Comparison of ENCODE assay signal across 23 mouse cellular contexts in the genomic region with DNA sequence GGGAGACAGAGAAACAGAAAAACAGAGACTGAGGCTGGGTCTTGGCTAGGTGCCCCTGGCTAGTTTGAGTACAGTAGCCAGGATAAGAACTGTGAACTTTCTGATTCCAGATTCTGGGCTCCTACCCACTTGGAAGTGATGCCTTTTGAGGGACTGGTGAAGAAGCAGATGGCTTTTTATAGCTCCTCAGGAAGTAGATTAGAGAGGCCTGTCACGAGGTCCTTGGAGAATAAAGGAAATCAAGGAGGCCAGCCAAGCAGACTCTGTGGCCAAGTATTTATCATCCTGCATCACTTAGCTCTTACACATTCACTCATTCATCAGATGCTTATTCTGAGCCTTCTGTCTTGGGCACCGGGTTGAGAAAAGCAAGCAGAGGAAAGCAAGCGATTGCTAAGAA. TPM values are rescaled to one million over a fixed set of nuclear protein-coding genes. Genes with fewer than 3 reads are reported as not detected.
DNase-seq lines count a peak whose midpoint lies in the region; ATAC-seq and TF ChIP-seq lines count a peak whose summit lies in the region.
"Had no signal": no experiment of that assay in that cellular context is flagged by ENCODE, and none has a peak within 500 bp of the region (broad histone marks: within the 10 kb centered on the region; RNA-seq: fewer than 3 reads in every experiment).

No protein-coding gene starts in this region.

- 0 out of 2 replicates have a peak, but pooled peaks have one; percentile 24 for ATAC-seq in forebrain, embryonic 15.5 days (replicated peaks)
- ATAC-seq in forebrain, embryonic 12.5 days (ENCODE audit: low FRiP score), result no peak
- peak; percentile 28; the same call in 1 of the 2 replicates for ATAC-seq in hindbrain, embryonic 16.5 days
- no peak for ATAC-seq in hindbrain, embryonic 12.5 days (ENCODE audit: low FRiP score)
- no peak for ATAC-seq in liver, postnatal 0 days

- no peak overlapping the region for H3K9ac ChIP-seq in forebrain, embryonic 15.5 days (replicated peaks)
- no peak overlapping the region for H3K9ac ChIP-seq in forebrain, embryonic 12.5 days
- no peak overlapping the region for H3K9ac ChIP-seq in hindbrain, embryonic 16.5 days (ENCODE audit: low read depth, low read length)
- H3K9ac ChIP-seq in hindbrain, embryonic 12.5 days, result no peak overlapping the region
- no peak overlapping the region for H3K9ac ChIP-seq in liver, adult 2 months (ENCODE audit: low read depth, low read length)
- H3K9ac ChIP-seq in liver, postnatal 0 days (replicated peaks), result no peak overlapping the region
- H3K9ac ChIP-seq: embryonic facial prominence, embryonic 12.5 days; hindbrain, embryonic 14.5 days; limb, embryonic 12.5 days; liver, embryonic 13.5 days; lung, embryonic 15.5 days; midbrain, embryonic 12.5 days had no signal

- H3K36me3 ChIP-seq in forebrain, embryonic 15.5 days, result no peaks in the 10 kb centered on the region
- no peaks in the 10 kb centered on the region for H3K36me3 ChIP-seq in forebrain, embryonic 12.5 days (replicated peaks)
- no peaks in the 10 kb centered on the region for H3K36me3 ChIP-seq in hindbrain, embryonic 16.5 days (ENCODE audit: control insufficient read depth, insufficient read depth, low read length)
- H3K36me3 ChIP-seq in hindbrain, embryonic 12.5 days, result no peaks in the 10 kb centered on the region
- H3K36me3 ChIP-seq in liver, adult 2 months (ENCODE audit: control insufficient read depth, insufficient read depth, low read length), result no peaks in the 10 kb centered on the region
- H3K36me3 ChIP-seq in liver, postnatal 0 days (replicated peaks; ENCODE audit: insufficient read depth, low read length), result no peaks in the 10 kb centered on the region
- H3K36me3 ChIP-seq: embryonic facial prominence, embryonic 12.5 days; limb, embryonic 12.5 days; liver, embryonic 13.5 days; lung, embryonic 15.5 days; midbrain, embryonic 12.5 days had no signal

- H3K4me2 ChIP-seq in forebrain, embryonic 15.5 days (replicated peaks), result no peak overlapping the region
- H3K4me2 ChIP-seq in forebrain, embryonic 12.5 days, result no peak overlapping the region
- H3K4me2 ChIP-seq in hindbrain, embryonic 16.5 days (ENCODE audit: low read length), result no peak overlapping the region
- H3K4me2 ChIP-seq in hindbrain, embryonic 12.5 days (replicated peaks), result no peak overlapping the region
- no peak overlapping the region for H3K4me2 ChIP-seq in liver, postnatal 0 days (ENCODE audit: low read depth, low read length)
- H3K4me2 ChIP-seq: embryonic facial prominence, embryonic 12.5 days; hindbrain, embryonic 14.5 days; limb, embryonic 12.5 days; liver, embryonic 13.5 days; lung, embryonic 15.5 days; midbrain, embryonic 12.5 days had no signal

- H3K4me1 ChIP-seq in forebrain, embryonic 15.5 days, result peaks cover 48% of the 10 kb centered on the region
- H3K4me1 ChIP-seq in forebrain, embryonic 12.5 days, result peaks cover 45% of the 10 kb centered on the region
- H3K4me1 ChIP-seq in hindbrain, embryonic 16.5 days (ENCODE audit: control insufficient read depth, insufficient read depth, low read depth, low read length), result peaks cover 10% of the 10 kb centered on the region
- peaks cover 32% of the 10 kb centered on the region for H3K4me1 ChIP-seq in hindbrain, embryonic 12.5 days
- H3K4me1 ChIP-seq in liver, adult 2 months (ENCODE audit: control insufficient read depth, insufficient read depth, low read length), result 0 out of 2 replicates have a peak, but pooled peaks cover 1% of the 10 kb centered on the region
- H3K4me1 ChIP-seq in liver, postnatal 0 days (ENCODE audit: insufficient read depth), result no peaks in the 10 kb centered on the region
- H3K4me1 ChIP-seq: liver, embryonic 13.5 days; lung, embryonic 15.5 days had no signal

- no peaks in the 10 kb centered on the region for H3K79me2 ChIP-seq in liver, adult 2 months (ENCODE audit: control insufficient read depth, insufficient read depth, low read length)

- TF ChIP-seq CTCF in liver, adult 2 months (IDR thresholded peaks at IDR 0.05; ENCODE audit: low read depth, low read length), result no peak
- no peak for TF ChIP-seq CTCF in liver, postnatal 0 days (IDR thresholded peaks at IDR 0.05; ENCODE audit: low read depth)
- TF ChIP-seq CTCF in brain, embryonic 14.5 days (IDR thresholded peaks at IDR 0.05; ENCODE audit: borderline replicate concordance, extremely low read depth, insufficient read depth, insufficient read length), result no peak

- no peak for TF ChIP-seq POLR2A in liver, adult 2 months (IDR thresholded peaks at IDR 0.05; ENCODE audit: extremely low read depth, insufficient read depth, low read length)
- no peak for TF ChIP-seq POLR2A in brain, embryonic 14.5 days (IDR thresholded peaks at IDR 0.05; ENCODE audit: borderline replicate concordance, extremely low read depth, insufficient read depth, insufficient read length, poor library complexity, severe bottlenecking)

- no peak overlapping the region for H3K4me3 ChIP-seq in forebrain, embryonic 15.5 days
- no peak overlapping the region for H3K4me3 ChIP-seq in forebrain, embryonic 12.5 days (replicated peaks)
- H3K4me3 ChIP-seq in hindbrain, embryonic 16.5 days (ENCODE audit: low read length), result no peak overlapping the region
- no peak overlapping the region for H3K4me3 ChIP-seq in hindbrain, embryonic 12.5 days
- no peak overlapping the region for H3K4me3 ChIP-seq in liver, adult 2 months (ENCODE audit: insufficient read depth, low read depth, low read length)
- H3K4me3 ChIP-seq in liver, postnatal 0 days (ENCODE audit: low read depth, low read length), result no peak overlapping the region
- H3K4me3 ChIP-seq: embryonic facial prominence, embryonic 12.5 days; limb, embryonic 12.5 days; liver, embryonic 13.5 days; lung, embryonic 15.5 days; midbrain, embryonic 12.5 days had no signal

- DNase-seq in liver, adult 2 months (ENCODE audit: extremely low read depth, low read depth, low spot score), result peak; percentile 9
- no peak for DNase-seq in liver, postnatal 0 days
- peak; percentile 73 for DNase-seq in brain, embryonic 14.5 days (ENCODE audit: low read depth)
- no peak for DNase-seq in MN1 (ENCODE audit: low spot score)
- DNase-seq: B cell, adult 2 months; cerebellum, adult 8-10 months; gastrocnemius, postnatal 25 days; kidney, adult 18-20 months; liver, embryonic 13.5 days; right cerebral cortex, postnatal 14 days; spleen, adult 18-20 months; thymus, postnatal 25 days had no signal

- H3K27me3 ChIP-seq in forebrain, embryonic 15.5 days, result no peaks in the 10 kb centered on the region
- H3K27me3 ChIP-seq in forebrain, embryonic 12.5 days, result peaks cover 16% of the 10 kb centered on the region
- no peaks in the 10 kb centered on the region for H3K27me3 ChIP-seq in hindbrain, embryonic 16.5 days (replicated peaks; ENCODE audit: control insufficient read depth, insufficient read depth, low read length)
- H3K27me3 ChIP-seq in hindbrain, embryonic 12.5 days, result peaks cover 6% of the 10 kb centered on the region; the same call in 1 of the 2 replicates
- no peaks in the 10 kb centered on the region for H3K27me3 ChIP-seq in liver, adult 2 months (ENCODE audit: control insufficient read depth, insufficient read depth, low read length)
- no peaks in the 10 kb centered on the region for H3K27me3 ChIP-seq in liver, postnatal 0 days (ENCODE audit: insufficient read depth, low read length)
- H3K27me3 ChIP-seq: embryonic facial prominence, embryonic 12.5 days; liver, embryonic 13.5 days had no signal

- peak overlapping the region; percentile 72; the same call in 1 of the 2 replicates for H3K27ac ChIP-seq in forebrain, embryonic 15.5 days (replicated peaks)
- no peak overlapping the region for H3K27ac ChIP-seq in forebrain, embryonic 12.5 days
- H3K27ac ChIP-seq in hindbrain, embryonic 16.5 days (ENCODE audit: low read depth, low read length), result no peak overlapping the region; the same call in 1 of the 2 replicates
- no peak overlapping the region for H3K27ac ChIP-seq in hindbrain, embryonic 12.5 days
- H3K27ac ChIP-seq in liver, adult 2 months (replicated peaks; ENCODE audit: insufficient read depth, low read depth, low read length), result no peak overlapping the region
- H3K27ac ChIP-seq in liver, postnatal 0 days (ENCODE audit: low read depth), result no peak overlapping the region
- H3K27ac ChIP-seq: embryonic facial prominence, embryonic 12.5 days; hindbrain, embryonic 14.5 days; limb, embryonic 12.5 days; liver, embryonic 13.5 days; lung, embryonic 15.5 days; macrophage; midbrain, embryonic 12.5 days had no signal

- 35% methylated on average over 3 of the region's 3 CpGs for WGBS in forebrain, embryonic 15.5 days
- WGBS in forebrain, embryonic 12.5 days, result 76% methylated on average over 3 of the region's 3 CpGs
- 47% methylated on average over 3 of the region's 3 CpGs for WGBS in hindbrain, embryonic 16.5 days
- WGBS in hindbrain, embryonic 12.5 days, result 79% methylated on average over 3 of the region's 3 CpGs
- WGBS in liver, adult 2 months, result 66% methylated on average over 3 of the region's 3 CpGs
- 55% methylated on average over 3 of the region's 3 CpGs for WGBS in liver, postnatal 0 days (ENCODE audit: insufficient replicate concordance)

- TF ChIP-seq EP300 in liver, postnatal 0 days (IDR thresholded peaks at IDR 0.05; ENCODE audit: low read depth), result no peak

- no peaks in the 10 kb centered on the region for H3K9me3 ChIP-seq in forebrain, embryonic 15.5 days
- no peaks in the 10 kb centered on the region for H3K9me3 ChIP-seq in forebrain, embryonic 12.5 days
- H3K9me3 ChIP-seq in hindbrain, embryonic 16.5 days (ENCODE audit: control insufficient read depth, low read length), result no peaks in the 10 kb centered on the region
- no peaks in the 10 kb centered on the region for H3K9me3 ChIP-seq in hindbrain, embryonic 12.5 days (replicated peaks)
- H3K9me3 ChIP-seq in liver, postnatal 0 days (ENCODE audit: low read length), result no peaks in the 10 kb centered on the region
- H3K9me3 ChIP-seq: embryonic facial prominence, embryonic 12.5 days; limb, embryonic 12.5 days; liver, embryonic 13.5 days; lung, embryonic 15.5 days; midbrain, embryonic 12.5 days had no signal

RNA-seq across cellular contexts. Expression of gene Pknox2, which starts 28.8 kb away (rescaled TPM):
- polyA plus RNA-seq in forebrain, embryonic 15.5 days (2015; fragmentation: Nextera tagmentation; extraction: Ambion mirVana), result 20.2 and 21.3 TPM in 2 replicates
- 27.1 and 29.5 TPM in 2 replicates for polyA plus RNA-seq in forebrain, embryonic 12.5 days (2016; fragmentation: Nextera tagmentation; extraction: Ambion mirVana)
- 32.2 and 38.8 TPM in 2 replicates for polyA plus RNA-seq in hindbrain, embryonic 16.5 days (2015; fragmentation: Nextera tagmentation; extraction: Ambion mirVana)
- 29.6 and 38.0 TPM in 2 replicates for polyA plus RNA-seq in hindbrain, embryonic 12.5 days (2016; fragmentation: Nextera tagmentation; extraction: Ambion mirVana)
- 0.09 and 0.13 TPM in 2 replicates for total RNA-seq in liver, adult 2 months (2014; rRNA removed)
- polyA plus RNA-seq in liver, adult 2 months (2012; rRNA removed), result 0.42 and 0.46 TPM in 2 replicates
- polyA plus RNA-seq in liver, postnatal 0 days (2015; fragmentation: Nextera tagmentation; extraction: Ambion mirVana), result 0.18 and 0.27 TPM in 2 replicates
- 37.2 and 38.3 TPM in 2 replicates for polyA plus RNA-seq in brain, embryonic 14.5 days (2012; rRNA removed)
- total RNA-seq: neutrophil, adult 5-6 weeks had no signal
- polyA plus RNA-seq: macrophage had no signal

RNA-seq across cellular contexts. Expression of gene Tmem218, which starts 32.0 kb away (rescaled TPM):
- polyA plus RNA-seq in forebrain, embryonic 15.5 days (2015; fragmentation: Nextera tagmentation; extraction: Ambion mirVana), result 10.4 and 11.1 TPM in 2 replicates
- polyA plus RNA-seq in forebrain, embryonic 12.5 days (2016; fragmentation: Nextera tagmentation; extraction: Ambion mirVana), result 12.0 and 13.6 TPM in 2 replicates
- polyA plus RNA-seq in hindbrain, embryonic 16.5 days (2015; fragmentation: Nextera tagmentation; extraction: Ambion mirVana), result 10.1 and 11.0 TPM in 2 replicates
- polyA plus RNA-seq in hindbrain, embryonic 12.5 days (2016; fragmentation: Nextera tagmentation; extraction: Ambion mirVana), result 12.7 and 14.1 TPM in 2 replicates
- 1.4 and 2.1 TPM in 2 replicates for total RNA-seq in liver, adult 2 months (2014; rRNA removed)
- 1.1 and 1.9 TPM in 2 replicates for polyA plus RNA-seq in liver, adult 2 months (2012; rRNA removed)
- 2.7 and 3.3 TPM in 2 replicates for polyA plus RNA-seq in liver, postnatal 0 days (2015; fragmentation: Nextera tagmentation; extraction: Ambion mirVana)
- 4.7 and 4.8 TPM in 2 replicates for polyA plus RNA-seq in brain, embryonic 14.5 days (2012; rRNA removed)

Comparison
In these comparisons a context has a peak if more than half of its experiments do, and no peak if none do; other contexts are left out.
1. ATAC-seq: peak in forebrain, embryonic 15.5 days (single experiment) and hindbrain, embryonic 16.5 days (single experiment); none in forebrain, embryonic 12.5 days (single experiment), hindbrain, embryonic 12.5 days (single experiment) and liver, postnatal 0 days (single experiment).
2. DNase-seq: peak in liver, adult 2 months (single experiment) and brain, embryonic 14.5 days (single experiment); none in liver, postnatal 0 days (single experiment) and MN1 (single experiment).
3. RNA of gene Pknox2, which starts 28.8 kb away (polyA plus RNA-seq): 37.2 to 38.3 TPM in brain, embryonic 14.5 days, 32.2 to 38.8 TPM in hindbrain, embryonic 16.5 days, 29.6 to 38.0 TPM in hindbrain, embryonic 12.5 days, 27.1 to 29.5 TPM in forebrain, embryonic 12.5 days and 20.2 to 21.3 TPM in forebrain, embryonic 15.5 days; 0.42 to 0.46 TPM in liver, adult 2 months and 0.18 to 0.27 TPM in liver, postnatal 0 days; every median in the first group is over 10 times any median in the second.